Mouse (Mus musculus) splenic B cell, adult 2 months (primary cell): ENCODE measurements around the gene Wfikkn2.
"Not testable (repeated sequence)": the region's sequence is repeated elsewhere in the genome, so short reads cannot be mapped to it uniquely, and the experiment has no call there.

Source experiments
- DNase-seq: peaks from one replicate; pipeline ENCODE4 v3.0.0-alpha.2; 2011; ENCODE audit warnings: low read depth, low spot score
- H3K27me3 ChIP-seq: 2 replicates; pipeline ENCODE4 v1.6.1; 2012; ENCODE audit warnings: mild to moderate bottlenecking, low read length, moderate library complexity, mixed read lengths; ENCODE audit not compliant: control insufficient read depth, poor library complexity, insufficient read depth, severe bottlenecking
- H3K36me3 ChIP-seq: 2 replicates; pipeline ENCODE4 v1.6.1; 2012; ENCODE audit warnings: mild to moderate bottlenecking, low read length, moderate library complexity, mixed read lengths; ENCODE audit not compliant: control insufficient read depth, poor library complexity, insufficient read depth, severe bottlenecking

The Wfikkn2 gene

DNA sequence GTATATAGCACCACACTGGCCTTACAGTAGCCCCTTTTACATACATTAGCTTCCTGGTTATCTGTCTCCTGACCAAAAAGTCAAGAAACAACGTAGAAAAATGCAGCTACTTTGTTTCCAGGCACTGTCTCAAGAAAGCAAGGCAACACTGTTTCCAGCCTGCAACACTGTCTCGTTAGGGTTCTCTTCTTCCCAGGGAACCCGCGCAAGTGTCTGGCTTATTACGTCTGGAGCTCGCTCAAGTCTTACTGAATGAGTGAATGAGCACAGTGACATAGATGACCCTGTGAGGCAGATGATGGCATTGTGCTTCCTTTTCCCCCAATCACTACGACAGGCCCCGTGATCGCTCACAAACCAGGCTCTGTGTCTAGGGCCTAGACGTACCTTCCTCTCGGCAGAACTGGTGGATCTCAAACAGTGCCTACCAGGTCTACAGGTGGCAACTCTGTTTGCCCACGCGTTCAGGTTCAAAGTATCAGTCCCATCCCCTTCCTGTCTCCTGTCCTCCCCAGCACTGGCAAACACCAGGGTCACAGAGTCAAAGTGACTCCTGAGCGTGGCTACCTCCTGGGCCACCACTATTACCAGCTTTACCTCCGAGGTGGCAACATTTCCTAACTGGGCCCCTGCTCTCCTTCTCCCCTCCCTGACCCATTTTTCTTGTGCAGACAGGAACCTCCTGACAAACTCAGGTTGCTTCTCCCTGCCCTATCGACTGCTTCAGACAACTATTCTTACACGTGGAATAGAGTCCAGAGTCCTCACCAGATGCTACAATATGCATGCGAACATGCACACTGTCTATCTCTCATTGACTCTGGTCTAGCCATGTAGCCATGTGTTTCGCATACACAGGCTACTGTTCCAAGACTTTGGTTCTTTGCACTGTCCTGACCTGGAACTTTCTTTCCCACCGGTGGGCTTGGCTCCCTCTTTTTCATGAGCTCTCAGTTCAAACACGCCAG lies 27.4 kb upstream of the Wfikkn2 start:
- DNase-seq: no peak
- Histone ChIP-seq H3K36me3 (no peaks in the 10 kb centered on the region), H3K27me3 (no peaks in the 10 kb centered on the region)

DNA sequence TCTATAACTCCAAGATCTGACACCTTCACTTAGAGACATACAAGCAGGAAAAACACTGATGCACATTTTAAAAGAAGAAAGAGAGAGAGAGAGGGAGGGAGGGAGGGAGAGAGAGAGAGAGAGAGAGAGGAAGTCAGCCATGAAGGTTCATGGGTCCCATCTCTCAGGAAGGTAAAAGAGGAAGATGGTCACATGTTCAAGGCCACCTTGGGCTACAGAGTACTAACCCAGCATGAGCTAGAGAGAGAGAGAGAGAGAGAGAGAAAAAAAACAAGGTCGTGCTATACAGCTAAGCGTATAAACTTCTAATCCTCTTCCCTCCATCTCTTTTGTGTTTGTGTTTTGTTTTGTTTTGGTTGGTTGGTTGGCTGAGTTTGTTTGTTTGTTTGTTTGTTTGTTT lies 25.2 kb upstream of the Wfikkn2 start:
- H3K27me3 ChIP-seq: no peaks in the 10 kb centered on the region
- DNase-seq: peak; percentile 42

GRCm38 (mm10) chr11:94269906-94270305 lies 24.1 kb upstream of the Wfikkn2 start:
- DNase-seq: no peak
- Histone ChIP-seq H3K27me3 (no peaks in the 10 kb centered on the region), H3K36me3 (no peaks in the 10 kb centered on the region)

More for the DNA sequence above, 25.2 kb upstream of the Wfikkn2 start:
- H3K36me3 ChIP-seq: no peaks in the 10 kb centered on the region

- no peak for DNase-seq
- Histone ChIP-seq H3K36me3 (no peaks in the 10 kb centered on the region), H3K27me3 (no peaks in the 10 kb centered on the region)
Observed at GRCm38 (mm10) chr11:94268761-94269160, 23.0 kb upstream of the Wfikkn2 start.

GRCm38 (mm10) chr11:94266155-94266554 lies 20.4 kb upstream of the Wfikkn2 start:
- not testable (repeated sequence) for H3K27me3 ChIP-seq, DNase-seq, H3K36me3 ChIP-seq

DNA sequence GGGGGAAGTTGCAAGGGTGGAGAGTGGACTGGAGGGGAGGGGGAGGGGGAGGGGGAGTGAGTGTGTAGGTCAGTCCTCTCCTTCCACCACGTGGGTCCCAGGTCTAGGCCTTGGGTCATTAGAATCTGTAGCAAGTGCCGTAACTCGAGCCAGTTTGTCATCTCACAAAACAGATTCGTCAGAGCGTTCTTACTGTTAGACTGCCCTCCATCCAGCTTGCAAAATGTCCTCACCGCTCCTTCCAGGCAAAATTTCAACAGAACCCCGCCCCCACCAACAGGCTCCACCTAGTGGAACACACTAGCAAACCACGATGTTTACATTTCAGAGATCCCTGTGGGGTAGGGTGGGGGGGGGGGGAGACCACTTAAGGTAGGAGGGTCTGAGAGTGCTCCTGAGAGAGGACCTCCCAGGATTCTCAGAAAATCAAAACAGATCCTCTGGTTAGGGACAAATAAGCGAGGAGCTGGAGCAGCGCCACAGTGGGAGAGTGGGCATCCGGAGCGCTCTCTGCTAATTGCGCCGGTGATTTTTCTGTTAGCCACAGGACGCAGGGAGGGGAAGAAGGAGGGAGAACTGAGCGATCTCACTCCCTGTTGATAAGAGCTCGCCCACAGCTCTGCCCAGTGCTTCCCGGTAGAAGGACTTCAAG lies 19.5 kb upstream of the Wfikkn2 start:
- no peaks in the 10 kb centered on the region for H3K27me3 ChIP-seq
- no peaks in the 10 kb centered on the region for H3K36me3 ChIP-seq
- peak; percentile 42 for DNase-seq

DNA sequence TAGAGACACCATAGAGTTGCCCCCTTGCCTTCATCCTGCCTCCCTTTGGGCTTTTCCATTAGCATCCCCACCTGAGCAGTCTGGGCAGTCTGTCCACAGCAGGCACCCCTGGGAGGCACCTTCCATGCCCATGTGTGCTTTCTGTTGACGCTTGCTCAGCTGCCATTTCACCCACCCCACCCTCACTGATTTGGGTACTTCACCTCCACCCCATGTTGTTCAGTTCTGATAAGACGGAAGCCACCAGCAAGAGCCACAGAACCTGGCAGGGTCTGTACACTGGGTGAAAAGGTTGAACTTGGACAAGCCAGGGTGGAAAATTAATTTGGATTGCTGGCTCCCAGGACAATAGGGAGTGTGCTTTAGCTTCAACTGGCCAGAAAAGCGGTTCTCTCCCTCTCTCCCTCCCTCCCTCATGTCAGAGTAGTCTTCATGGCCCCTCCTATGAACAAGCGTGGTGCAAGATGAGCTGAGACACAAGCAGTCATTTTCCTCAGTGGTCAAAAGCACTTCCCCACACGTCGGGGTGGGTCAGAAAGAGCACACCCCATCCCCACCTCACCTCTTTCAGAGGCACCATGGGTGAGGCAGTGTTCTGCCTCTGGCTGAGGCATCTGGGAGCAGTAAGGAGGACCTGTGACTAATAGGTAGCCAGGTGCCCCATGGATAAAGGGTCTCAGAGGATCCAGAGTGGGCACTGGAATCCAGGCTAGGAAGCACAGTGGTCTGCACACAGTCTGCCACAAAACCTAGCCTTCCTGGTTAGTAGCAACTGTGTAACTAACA lies 16.0 kb upstream of the Wfikkn2 start:
- DNase-seq: no peak

DNA sequence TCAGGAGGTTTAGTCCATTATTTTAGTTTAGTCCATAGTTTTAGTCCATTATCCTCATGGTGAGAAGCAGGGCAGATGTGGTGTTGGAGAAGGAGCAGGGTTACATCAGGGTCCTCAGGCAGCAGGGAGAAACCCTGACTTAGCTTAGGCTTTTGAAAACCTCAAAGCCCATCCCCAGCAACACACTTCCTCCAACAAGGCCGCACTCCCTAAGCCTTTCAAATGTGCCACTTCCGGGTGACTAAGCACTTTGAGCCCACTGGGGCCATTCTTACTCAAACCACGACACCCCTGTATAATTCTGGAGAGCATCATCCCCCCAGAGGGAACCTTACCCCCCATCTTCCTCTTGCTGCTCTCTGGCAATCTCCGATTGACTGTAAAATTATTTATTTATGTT lies 14.0 kb upstream of the Wfikkn2 start:
- H3K36me3 ChIP-seq: no peaks in the 10 kb centered on the region
- H3K27me3 ChIP-seq: no peaks in the 10 kb centered on the region
- no peak for DNase-seq

More for the DNA sequence above, 16.0 kb upstream of the Wfikkn2 start:
- H3K27me3 ChIP-seq: no peaks in the 10 kb centered on the region
- H3K36me3 ChIP-seq: no peaks in the 10 kb centered on the region

DNA sequence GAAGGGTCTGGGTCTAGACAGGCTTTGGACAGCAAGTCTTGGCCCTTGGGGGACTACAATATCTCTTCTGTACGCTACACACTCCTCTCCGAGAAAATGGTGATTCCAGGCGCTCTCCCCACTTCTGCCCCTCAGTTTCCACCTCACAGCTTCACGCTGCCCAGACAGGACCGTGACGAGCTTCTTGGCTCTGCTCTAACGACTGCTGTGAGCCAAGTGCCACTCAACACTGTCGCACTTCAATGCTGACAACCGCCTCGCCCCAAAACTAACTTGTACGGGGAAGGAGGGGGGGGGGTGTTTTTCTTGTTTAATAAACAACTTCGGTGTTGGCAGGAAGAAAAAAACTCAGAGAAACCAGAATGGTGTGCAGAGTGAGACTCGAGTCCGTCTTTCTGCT lies 12.2 kb upstream of the Wfikkn2 start:
- Histone ChIP-seq H3K36me3 (no peaks in the 10 kb centered on the region), H3K27me3 (no peaks in the 10 kb centered on the region)
- DNase-seq: no peak

- Histone ChIP-seq H3K36me3 (no peaks in the 10 kb centered on the region), H3K27me3 (no peaks in the 10 kb centered on the region)
- no peak for DNase-seq
Observed at GRCm38 (mm10) chr11:94255733-94256132, 9.9 kb upstream of the Wfikkn2 start.

- Histone ChIP-seq H3K36me3 (no peaks in the 10 kb centered on the region), H3K27me3 (no peaks in the 10 kb centered on the region)
- no peak for DNase-seq
Observed at GRCm38 (mm10) chr11:94253691-94254090, 7.9 kb upstream of the Wfikkn2 start.

DNA sequence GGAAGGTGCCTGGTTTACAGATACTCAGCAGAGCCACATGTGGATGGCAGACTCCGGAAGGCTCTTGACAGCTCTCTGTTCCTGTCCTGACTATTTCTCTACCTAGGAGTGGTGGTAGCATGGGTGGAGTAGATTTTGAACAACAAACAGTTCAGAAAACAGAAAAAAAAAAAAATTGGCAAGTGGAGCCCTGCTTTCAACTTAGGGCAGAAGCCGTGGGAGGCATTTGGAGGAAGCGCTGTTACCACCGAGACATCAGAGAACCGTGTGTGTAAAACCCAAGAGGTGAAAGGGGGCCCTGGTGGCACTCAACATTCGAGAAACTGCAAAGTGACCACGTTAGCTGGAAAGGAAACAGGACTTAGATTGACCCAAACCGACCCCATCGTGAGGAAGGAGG lies 7.4 kb upstream of the Wfikkn2 start:
- no peaks in the 10 kb centered on the region for H3K36me3 ChIP-seq
- DNase-seq: no peak
- H3K27me3 ChIP-seq: no peaks in the 10 kb centered on the region

GRCm38 (mm10) chr11:94246789-94247061 lies 920 bp upstream of the Wfikkn2 start:
- no peaks in the 10 kb centered on the region for H3K27me3 ChIP-seq
- H3K36me3 ChIP-seq: no peaks in the 10 kb centered on the region
- DNase-seq: no peak

DNA sequence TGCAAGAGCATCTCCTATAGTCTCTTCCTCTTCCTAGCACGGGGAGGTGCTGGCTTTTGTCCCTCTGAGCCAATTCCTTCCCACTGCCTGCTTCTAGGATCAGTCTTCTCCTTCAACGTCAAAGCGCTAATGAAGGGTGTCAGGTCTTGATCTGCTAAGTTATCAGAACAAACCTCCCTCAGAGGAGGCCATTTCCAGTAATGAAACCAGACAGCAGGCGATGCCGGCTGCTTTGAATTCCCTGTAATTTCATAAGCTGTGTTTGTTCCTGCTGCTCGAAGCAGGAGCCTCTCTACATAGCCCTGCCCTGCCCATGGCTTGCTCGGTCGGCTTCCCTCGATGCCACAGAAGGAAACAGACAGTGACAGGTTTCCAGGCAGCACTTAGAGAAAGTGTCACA lies 1.4 kb downstream of the Wfikkn2 start:
- Histone ChIP-seq H3K27me3 (no peaks in the 10 kb centered on the region), H3K36me3 (no peaks in the 10 kb centered on the region)
- DNase-seq: no peak
